Mouse (Mus musculus): ENCODE results near the gene Il1rapl2. TPM values are rescaled to one million over a fixed set of nuclear protein-coding genes. Genes with fewer than 3 reads are reported as not detected.
"Not testable (repeated sequence)": the region's sequence is repeated elsewhere in the genome, so short reads cannot be mapped to it uniquely, and the experiment has no call there.

Gene Il1rapl2
- polyA plus RNA-seq, 1 experiment from 2014 or later = 1.5 TPM

DNA sequence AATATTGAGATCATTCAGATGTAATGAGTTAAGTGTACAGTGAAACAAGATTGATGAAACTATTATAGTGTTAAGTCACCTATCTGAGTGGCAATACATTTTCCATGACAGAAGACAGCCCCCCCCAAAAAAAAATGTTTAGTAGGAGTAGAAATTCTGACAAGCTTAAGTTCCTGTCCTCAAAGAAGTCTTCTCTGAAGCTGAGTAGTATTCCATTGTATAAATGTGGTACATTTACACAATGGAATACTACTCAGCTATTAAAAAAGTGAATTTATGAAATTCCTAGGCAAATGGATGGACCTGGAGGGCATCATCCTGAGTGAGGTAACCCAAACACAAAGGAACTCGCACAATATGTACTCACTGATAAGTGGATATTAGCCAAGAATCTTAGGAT lies 778.3 kb downstream of the Il1rapl2 start:
- not testable (repeated sequence) for H3K27ac ChIP-seq; H3K9me3 ChIP-seq; H3K27me3 ChIP-seq; ATAC-seq; H3K4me2 ChIP-seq (replicated peaks); H3K9ac ChIP-seq (replicated peaks); H3K4me3 ChIP-seq (replicated peaks); H3K4me1 ChIP-seq (replicated peaks); H3K36me3 ChIP-seq
- WGBS = 81% methylated on average over 1 of the region's 1 CpGs

GRCm38 (mm10) chrX:138433794-138434193 lies 863.4 kb downstream of the Il1rapl2 start:
- H3K4me3 ChIP-seq (replicated peaks) = no peak overlapping the region
- no peak overlapping the region for H3K4me2 ChIP-seq (replicated peaks)
- H3K9ac ChIP-seq (replicated peaks) = no peak overlapping the region
- 79% methylated on average over 2 of the region's 2 CpGs for WGBS
- H3K27me3 ChIP-seq = no peaks in the 10 kb centered on the region
- H3K27ac ChIP-seq = no peak overlapping the region
- H3K4me1 ChIP-seq (replicated peaks) = no peaks in the 10 kb centered on the region
- no peaks in the 10 kb centered on the region for H3K9me3 ChIP-seq
- no peaks in the 10 kb centered on the region for H3K36me3 ChIP-seq
- ATAC-seq = no peak

DNA sequence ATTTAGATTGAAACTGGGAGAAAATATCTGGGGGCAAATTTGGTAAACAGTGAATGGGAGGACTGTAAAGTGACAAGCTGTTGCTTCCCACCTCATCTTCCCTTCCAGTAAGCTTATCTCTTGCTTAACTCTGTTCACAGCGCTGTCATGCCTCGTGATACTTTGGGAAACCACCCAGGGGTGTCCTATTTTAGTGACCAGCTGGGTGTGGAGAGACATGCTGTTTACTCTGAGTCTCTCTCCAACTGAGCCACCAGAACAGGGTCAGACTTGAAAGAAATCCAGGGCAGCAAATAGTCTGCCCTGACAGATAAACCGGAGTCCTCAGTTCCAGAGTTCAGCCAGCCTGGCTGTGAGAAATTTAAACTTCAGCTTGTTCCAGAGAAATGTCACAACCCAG lies 867.5 kb downstream of the Il1rapl2 start:
- Histone ChIP-seq H3K27me3 (no peaks in the 10 kb centered on the region), H3K4me2 (replicated peaks) (no peak overlapping the region), H3K4me3 (replicated peaks) (no peak overlapping the region), H3K4me1 (replicated peaks) (no peaks in the 10 kb centered on the region), H3K9ac (replicated peaks) (no peak overlapping the region), H3K9me3 (no peaks in the 10 kb centered on the region), H3K36me3 (no peaks in the 10 kb centered on the region), H3K27ac (no peak overlapping the region)
- 73% methylated on average over 3 of the region's 3 CpGs for WGBS
- no peak for ATAC-seq

- no peak overlapping the region for H3K27ac ChIP-seq
- H3K4me1 ChIP-seq (replicated peaks) = no peaks in the 10 kb centered on the region
- ATAC-seq = no peak
- no peak overlapping the region for H3K4me3 ChIP-seq (replicated peaks)
- no peak overlapping the region for H3K4me2 ChIP-seq (replicated peaks)
- WGBS = 62% methylated on average over 2 of the region's 2 CpGs
- no peaks in the 10 kb centered on the region for H3K9me3 ChIP-seq
- no peaks in the 10 kb centered on the region for H3K27me3 ChIP-seq
- no peak overlapping the region for H3K9ac ChIP-seq (replicated peaks)
- H3K36me3 ChIP-seq = no peaks in the 10 kb centered on the region
Measured at GRCm38 (mm10) chrX:138449856-138450255, 879.4 kb downstream of the Il1rapl2 start.

- H3K36me3 ChIP-seq = no peaks in the 10 kb centered on the region
- H3K9me3 ChIP-seq = no peaks in the 10 kb centered on the region
- no peak overlapping the region for H3K4me2 ChIP-seq (replicated peaks)
- no peak overlapping the region for H3K9ac ChIP-seq (replicated peaks)
- H3K27ac ChIP-seq = no peak overlapping the region
- ATAC-seq = no peak
- H3K4me1 ChIP-seq (replicated peaks) = no peaks in the 10 kb centered on the region
- no peak overlapping the region for H3K4me3 ChIP-seq (replicated peaks)
- WGBS = 84% methylated on average over 3 of the region's 3 CpGs
- H3K27me3 ChIP-seq = peaks cover 3% of the 10 kb centered on the region; the same call in 1 of the 2 replicates
Measured at GRCm38 (mm10) chrX:138478488-138478887, 908.1 kb downstream of the Il1rapl2 start.

- no peaks in the 10 kb centered on the region for H3K9me3 ChIP-seq
- ATAC-seq = no peak
- no peaks in the 10 kb centered on the region for H3K27me3 ChIP-seq
- H3K4me1 ChIP-seq (replicated peaks) = no peaks in the 10 kb centered on the region
- H3K4me2 ChIP-seq (replicated peaks) = no peak overlapping the region
- WGBS = 89% methylated on average over 1 of the region's 1 CpGs
- H3K9ac ChIP-seq (replicated peaks) = no peak overlapping the region
- H3K27ac ChIP-seq = no peak overlapping the region
- no peak overlapping the region for H3K4me3 ChIP-seq (replicated peaks)
- no peaks in the 10 kb centered on the region for H3K36me3 ChIP-seq
Measured at GRCm38 (mm10) chrX:138500510-138500909, 930.1 kb downstream of the Il1rapl2 start.

GRCm38 (mm10) chrX:138505049-138505448 lies 934.6 kb downstream of the Il1rapl2 start:
- Histone ChIP-seq H3K27ac (no peak overlapping the region), H3K4me1 (replicated peaks) (no peaks in the 10 kb centered on the region), H3K36me3 (no peaks in the 10 kb centered on the region), H3K9me3 (no peaks in the 10 kb centered on the region), H3K9ac (replicated peaks) (no peak overlapping the region), H3K4me2 (replicated peaks) (no peak overlapping the region), H3K4me3 (replicated peaks) (no peak overlapping the region), H3K27me3 (no peaks in the 10 kb centered on the region)
- 59% methylated on average over 3 of the region's 3 CpGs for WGBS
- no peak for ATAC-seq

DNA sequence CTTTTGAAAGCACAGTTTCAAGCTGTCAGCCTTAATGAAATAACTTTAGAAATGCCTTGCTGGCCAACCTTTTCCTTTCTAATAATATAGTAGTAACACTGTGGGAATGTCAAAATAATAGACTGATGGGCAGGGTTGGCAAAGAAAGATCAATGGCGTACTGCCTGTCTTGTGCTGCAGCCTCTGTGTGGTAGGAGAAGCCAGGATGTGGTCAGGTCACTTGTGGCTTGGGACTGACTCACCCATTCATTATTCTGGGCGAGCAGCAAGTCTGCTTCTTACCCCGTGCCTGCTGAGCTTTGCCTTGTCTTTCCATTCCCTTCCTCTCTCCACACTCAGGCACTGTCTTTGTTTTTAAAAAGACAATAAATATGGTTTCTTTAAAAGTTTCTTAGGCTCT lies 1049.7 kb downstream of the Il1rapl2 start:
- Histone ChIP-seq H3K9me3 (no peaks in the 10 kb centered on the region), H3K27me3 (no peaks in the 10 kb centered on the region; the same call in 1 of the 2 replicates), H3K27ac (no peak overlapping the region), H3K9ac (replicated peaks) (no peak overlapping the region), H3K4me3 (replicated peaks) (no peak overlapping the region), H3K4me1 (replicated peaks) (no peaks in the 10 kb centered on the region), H3K4me2 (replicated peaks) (no peak overlapping the region), H3K36me3 (no peaks in the 10 kb centered on the region)
- WGBS = 54% methylated on average over 3 of the region's 3 CpGs
- ATAC-seq = no peak

GRCm38 (mm10) chrX:138625311-138625710 lies 1054.9 kb downstream of the Il1rapl2 start:
- Histone ChIP-seq H3K9me3 (no peaks in the 10 kb centered on the region), H3K4me3 (replicated peaks) (no peak overlapping the region), H3K4me1 (replicated peaks) (no peaks in the 10 kb centered on the region), H3K27ac (no peak overlapping the region), H3K36me3 (no peaks in the 10 kb centered on the region), H3K27me3 (no peaks in the 10 kb centered on the region; the same call in 1 of the 2 replicates), H3K4me2 (replicated peaks) (no peak overlapping the region), H3K9ac (replicated peaks) (no peak overlapping the region)
- ATAC-seq = no peak

GRCm38 (mm10) chrX:138722372-138722771 lies 1152.0 kb downstream of the Il1rapl2 start:
- Histone ChIP-seq H3K4me3 (replicated peaks) (no peak overlapping the region), H3K36me3 (no peaks in the 10 kb centered on the region), H3K4me1 (replicated peaks) (no peaks in the 10 kb centered on the region), H3K4me2 (replicated peaks) (no peak overlapping the region), H3K27me3 (peaks cover 5% of the 10 kb centered on the region; the same call in 1 of the 2 replicates), H3K9ac (replicated peaks) (no peak overlapping the region), H3K9me3 (no peaks in the 10 kb centered on the region), H3K27ac (no peak overlapping the region)
- 30% methylated on average over 1 of the region's 1 CpGs for WGBS
- ATAC-seq = no peak

DNA sequence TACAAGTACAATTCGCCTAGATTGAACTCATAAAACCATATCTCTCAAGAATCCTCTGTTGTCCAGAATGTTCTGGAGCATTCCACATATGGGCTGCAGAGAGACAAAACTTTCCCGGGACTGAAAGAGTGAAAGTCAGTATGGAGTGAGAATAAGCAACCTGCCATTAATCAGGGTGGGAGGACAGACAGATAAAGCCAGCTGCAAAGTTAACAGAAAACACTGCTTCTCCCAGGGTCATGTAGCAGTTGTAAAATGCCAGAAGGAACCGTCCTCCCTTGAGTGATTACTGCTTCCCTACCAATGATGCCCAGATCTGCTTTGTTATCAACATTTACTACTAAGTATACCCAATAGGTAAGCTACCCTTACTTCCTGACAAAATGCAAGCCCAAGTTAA lies 1230.5 kb downstream of the Il1rapl2 start:
- WGBS = 73% methylated on average over 3 of the region's 3 CpGs
- Histone ChIP-seq H3K9me3 (no peaks in the 10 kb centered on the region), H3K27me3 (peaks cover 5% of the 10 kb centered on the region; the same call in 1 of the 2 replicates), H3K27ac (no peak overlapping the region), H3K36me3 (no peaks in the 10 kb centered on the region), H3K4me1 (replicated peaks) (no peaks in the 10 kb centered on the region), H3K4me2 (replicated peaks) (no peak overlapping the region), H3K9ac (replicated peaks) (no peak overlapping the region), H3K4me3 (replicated peaks) (no peak overlapping the region)
- no peak for ATAC-seq

DNA sequence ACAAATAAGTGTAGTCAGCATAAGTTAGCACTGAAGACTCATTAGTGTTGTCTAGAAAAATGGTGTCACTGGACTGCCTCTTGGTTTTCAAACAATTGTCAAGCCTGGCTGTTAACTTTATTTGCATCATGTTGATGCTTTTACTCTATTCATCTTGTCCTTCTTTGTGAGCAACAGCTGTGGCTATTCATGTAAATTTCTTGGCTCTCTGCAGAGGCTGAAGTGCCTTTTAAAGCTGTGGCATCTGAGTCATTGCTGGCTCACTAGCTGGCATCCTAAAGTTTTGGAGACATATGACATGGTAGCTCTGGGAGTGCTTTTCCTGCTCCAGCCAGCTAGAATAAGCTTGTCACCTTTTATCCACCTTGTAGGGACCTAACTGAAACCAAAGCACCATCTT lies 1261.5 kb downstream of the Il1rapl2 start:
- H3K4me2 ChIP-seq (replicated peaks) = no peak overlapping the region
- no peak overlapping the region for H3K4me3 ChIP-seq (replicated peaks)
- ATAC-seq = no peak
- no peak overlapping the region for H3K9ac ChIP-seq (replicated peaks)
- no peak overlapping the region for H3K27ac ChIP-seq
- H3K27me3 ChIP-seq = no peaks in the 10 kb centered on the region; the same call in 1 of the 2 replicates
- H3K4me1 ChIP-seq (replicated peaks) = no peaks in the 10 kb centered on the region
- no peaks in the 10 kb centered on the region for H3K36me3 ChIP-seq
- H3K9me3 ChIP-seq = no peaks in the 10 kb centered on the region

DNA sequence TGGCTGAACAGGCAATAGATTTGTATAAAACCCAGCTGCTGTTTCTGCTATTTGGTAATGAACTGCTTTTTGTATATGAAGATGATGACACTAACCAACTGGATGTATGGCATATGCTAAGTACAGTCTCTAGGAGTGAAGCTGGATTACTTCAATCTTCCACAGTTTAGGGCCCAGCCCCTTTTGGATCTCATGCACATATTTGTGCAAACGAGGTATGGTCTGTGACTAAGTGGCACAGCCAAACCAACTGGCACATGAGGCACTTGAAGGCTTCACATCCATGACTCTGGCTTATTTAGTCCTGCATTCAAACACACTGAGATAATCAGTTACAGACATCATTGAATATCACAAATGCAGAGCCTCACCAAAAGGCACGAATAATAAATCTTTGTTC lies 1263.5 kb downstream of the Il1rapl2 start:
- Histone ChIP-seq H3K27ac (no peak overlapping the region), H3K27me3 (no peaks in the 10 kb centered on the region; the same call in 1 of the 2 replicates), H3K4me1 (replicated peaks) (no peaks in the 10 kb centered on the region), H3K9me3 (no peaks in the 10 kb centered on the region), H3K9ac (replicated peaks) (no peak overlapping the region), H3K36me3 (no peaks in the 10 kb centered on the region), H3K4me2 (replicated peaks) (no peak overlapping the region), H3K4me3 (replicated peaks) (no peak overlapping the region)
- WGBS = 79% methylated on average over 2 of the region's 2 CpGs
- ATAC-seq = no peak

Measured in midbrain, embryonic 13.5 days (tissue).